Mouse (Mus musculus) lung, adult 2 months (tissue): Measurements from ENCODE around the gene As3mt.

ENCODE experiments used
- CTCF ChIP-seq: fragments of 200-500 bp; IDR thresholded peaks from 2 replicates; pipeline ENCODE4 v1.5.1; 2011; ENCODE audit warnings: mild to moderate bottlenecking, low read length, control low read depth; ENCODE audit not compliant: insufficient read depth
- POLR2A ChIP-seq: fragments of 200-500 bp; IDR thresholded peaks from 2 replicates; pipeline ENCODE4 v1.6.1; 2011; ENCODE audit warnings: low read depth, mild to moderate bottlenecking, control low read depth, low read length, borderline replicate concordance; ENCODE audit errors: extremely low read depth

- TF ChIP-seq POLR2A: no peak
- TF ChIP-seq CTCF: no peak
Observed at GRCm38 (mm10) chr19:46764763-46765117, 57.5 kb downstream of the As3mt start.
